Mouse (Mus musculus) effector memory CD4-positive, alpha-beta T cell, adult 5 months (primary cell): ENCODE data around the gene Armc6. TPM values are rescaled to one million over a fixed set of nuclear protein-coding genes. Genes with fewer than 3 reads are reported as not detected.

Experiments used
- polyA plus RNA-seq: library from polyadenylated mRNA; unstranded; fragments of 100-300 nt; shearing (Covaris generic); gene quantifications from one replicate; pipeline ENCODE4 v1.2.1, GENCODE M21; 2017

Armc6 gene
- polyA plus RNA-seq = 7.6 TPM

GRCm38 (mm10) chr8:70234080-70234780 lies at the start of gene Armc6, which contains the start of gene Sugp2:
Armc6 (minus strand) TSS chr8:70234466.
Sugp2 (plus strand) TSS chr8:70234226.

GRCm38 (mm10) chr8:70282603-70283135 lies 48.4 kb upstream of the Armc6 start, which contains the start of gene Homer3:
Homer3 (plus strand) TSS chr8:70282827.

GRCm38 (mm10) chr8:70212112-70213055 lies 21.9 kb downstream of the Armc6 start, which contains the start of gene Slc25a42:
Slc25a42 (minus strand) TSS chr8:70212305.

DNA sequence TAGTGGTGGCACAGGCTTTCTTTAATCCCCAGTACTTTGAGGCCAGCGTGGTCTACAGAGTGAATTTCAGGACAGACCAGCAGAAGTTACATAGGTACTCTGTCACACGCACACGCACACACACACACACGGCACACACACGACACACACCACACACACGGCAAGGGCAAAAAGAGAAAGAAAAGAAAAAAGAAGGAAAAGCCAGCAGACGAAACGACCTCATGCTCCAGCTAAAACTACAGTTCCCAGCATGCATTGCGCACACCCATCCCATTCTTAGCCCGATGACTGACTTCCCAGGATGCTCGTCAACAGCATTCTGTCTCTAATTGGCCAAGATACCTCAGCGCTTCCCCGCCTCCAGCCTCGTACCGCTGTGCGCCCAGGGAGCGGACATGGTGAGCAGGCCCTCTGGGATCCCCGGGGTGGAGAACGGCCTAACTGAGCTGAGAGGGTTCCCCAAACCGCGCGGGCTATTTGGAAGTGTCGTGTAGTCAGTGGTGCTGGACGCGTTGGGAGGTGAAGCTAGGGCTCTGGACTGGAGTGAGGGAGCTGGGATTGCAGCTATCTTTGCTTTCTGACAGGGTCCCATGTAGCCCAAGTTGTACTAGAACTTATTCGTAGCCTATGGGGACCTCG lies 62.1 kb downstream of the Armc6 start, which contains the start of gene Tmem161a:
TSS of gene Tmem161a (plus strand) at position 314 of the 639 bp plus-strand sequence.

Other genes starting within 250 kb of the Armc6 start
- gene Gatad2a, start 238.1 kb downstream of the Armc6 start, polyA plus RNA-seq = 124 TPM
- 106 TPM for gene Mau2, start 191.7 kb downstream of the Armc6 start, polyA plus RNA-seq
- 44.5 TPM for gene Sugp1, start 191.7 kb downstream of the Armc6 start, polyA plus RNA-seq
- gene Tm6sf2, start 161.5 kb downstream of the Armc6 start, polyA plus RNA-seq = not detected
- not detected for gene Hapln4, start 151.0 kb downstream of the Armc6 start, polyA plus RNA-seq
- not detected for gene Ncan, start 113.6 kb downstream of the Armc6 start, polyA plus RNA-seq
- 36.9 TPM for gene Nr2c2ap, start 103.1 kb downstream of the Armc6 start, polyA plus RNA-seq
- gene Rfxank, start 95.3 kb downstream of the Armc6 start, polyA plus RNA-seq = 19.6 TPM
- 38.5 TPM for gene Borcs8, start 95.0 kb downstream of the Armc6 start, polyA plus RNA-seq
- 1.3 TPM for gene Mef2b, start 94.8 kb downstream of the Armc6 start, polyA plus RNA-seq
- 39.6 TPM for gene Tmem161a, start 62.1 kb downstream of the Armc6 start, polyA plus RNA-seq
- gene Slc25a42, start 22.2 kb downstream of the Armc6 start, polyA plus RNA-seq = 8.4 TPM
- 27.2 TPM for gene Sugp2, start 240 bp downstream of the Armc6 start, polyA plus RNA-seq
- 0.54 TPM for gene Homer3, start 48.4 kb upstream of the Armc6 start, polyA plus RNA-seq
- gene Ddx49, start 68.0 kb upstream of the Armc6 start, polyA plus RNA-seq = 46.0 TPM
- 214 TPM for gene Cope, start 68.1 kb upstream of the Armc6 start, polyA plus RNA-seq
- gene Cers1, start 81.3 kb upstream of the Armc6 start, polyA plus RNA-seq = not detected
- 0.46 TPM for gene Gdf1, start 95.4 kb upstream of the Armc6 start, polyA plus RNA-seq
- 66.6 TPM for gene Upf1, start 118.8 kb upstream of the Armc6 start, polyA plus RNA-seq
- gene Comp, start 139.1 kb upstream of the Armc6 start, polyA plus RNA-seq = 1.2 TPM
- gene Crtc1, start 205.1 kb upstream of the Armc6 start, polyA plus RNA-seq = 11.2 TPM
- gene Klhl26, start 242.5 kb upstream of the Armc6 start, polyA plus RNA-seq = 11.5 TPM